ENCODE assay signal across 24 mouse cellular contexts in the genomic region with DNA sequence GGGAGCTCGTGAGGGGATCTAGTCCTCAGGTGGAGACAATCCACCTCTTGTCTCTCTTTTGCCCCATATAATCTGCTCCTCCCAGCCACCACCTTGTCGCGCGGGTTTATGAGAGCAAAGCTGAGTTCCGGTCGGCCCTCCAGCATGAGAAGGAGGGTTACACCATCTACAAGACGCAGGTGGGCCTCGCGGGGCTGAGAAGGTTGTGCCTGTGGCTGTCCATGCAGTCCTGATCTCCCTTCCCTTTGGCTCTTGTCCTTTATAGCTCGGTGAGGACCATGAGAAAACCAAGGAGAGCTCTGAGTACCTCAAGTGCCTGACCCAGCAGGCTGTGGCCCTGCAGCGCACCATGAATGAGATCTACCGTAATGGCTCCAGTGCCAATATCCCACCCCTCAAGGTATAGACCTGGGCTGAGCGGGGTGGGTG. TPM values are rescaled to one million over a fixed set of nuclear protein-coding genes. Genes with fewer than 3 reads are reported as not detected.
"Had no signal": no experiment of that assay in that cellular context is flagged by ENCODE, and none has a peak within 500 bp of the region (broad histone marks: within the 10 kb centered on the region; RNA-seq: fewer than 3 reads in every experiment).

No protein-coding gene starts in this region.

- H3K4me1 ChIP-seq: heart, embryonic 12.5 days; hindbrain, embryonic 10.5 days; hindbrain, embryonic 12.5 days; kidney, embryonic 15.5 days; limb, embryonic 13.5 days; limb, embryonic 15.5 days had no signal

- H3K4me3 ChIP-seq: gastrocnemius, adult 2 months; heart, adult 2 months; heart, embryonic 12.5 days; hindbrain, embryonic 10.5 days; hindbrain, embryonic 12.5 days; kidney, embryonic 15.5 days; limb, embryonic 13.5 days; limb, embryonic 15.5 days; liver, embryonic 12.5 days had no signal

- H3K27me3 ChIP-seq: heart, embryonic 12.5 days; hindbrain, embryonic 12.5 days; kidney, embryonic 15.5 days; limb, embryonic 13.5 days; limb, embryonic 15.5 days; liver, embryonic 12.5 days had no signal

- H3K9me3 ChIP-seq: heart, embryonic 12.5 days; hindbrain, embryonic 10.5 days; hindbrain, embryonic 12.5 days; kidney, embryonic 15.5 days; limb, embryonic 13.5 days; limb, embryonic 15.5 days; liver, embryonic 12.5 days had no signal

- H3K4me2 ChIP-seq: heart, embryonic 12.5 days; hindbrain, embryonic 12.5 days; hindbrain, embryonic 14.5 days; kidney, embryonic 15.5 days; limb, embryonic 13.5 days; limb, embryonic 15.5 days; liver, embryonic 12.5 days had no signal

- DNase-seq: gastrocnemius, adult 2 months; gastrocnemius, postnatal 10 days; gastrocnemius, postnatal 25 days; heart, adult 2 months; heart, postnatal 10 days; heart, postnatal 4 days; kidney, adult 2 months; kidney, adult 9 months; kidney, postnatal 14 days; kidney, postnatal 36 days; layer of hippocampus, adult 9-11 months; layer of hippocampus, postnatal 36 days; left cerebral cortex, postnatal 4 days had no signal

- H3K27ac ChIP-seq: gastrocnemius, adult 2 months; heart, adult 2 months; hindbrain, embryonic 10.5 days; hindbrain, embryonic 12.5 days; hindbrain, embryonic 14.5 days; kidney, embryonic 15.5 days; kidney, postnatal 0 days; limb, embryonic 13.5 days; limb, embryonic 15.5 days; liver, embryonic 12.5 days had no signal

RNA-seq across cellular contexts. Expression of a gene that starts 48.2 kb away (rescaled TPM):
- total RNA-seq: granulocyte monocyte progenitor cell, adult 5-6 weeks had no signal
- polyA plus RNA-seq: inflammation-experienced regulatory T-cells, adult 6 months had no signal
